Mouse (Mus musculus): ENCODE data around the gene Gm28269.

GRCm38 (mm10) chrX:21701646-21702045 lies 43.3 kb downstream of the Gm28269 start:
- TF ChIP-seq POLR2A (IDR thresholded peaks at IDR 0.05; ENCODE audit: low read depth, low read length) (no peak), CTCF (IDR thresholded peaks at IDR 0.05; ENCODE audit: extremely low read depth, insufficient read depth, insufficient read length, insufficient replicate concordance) (no peak)

Data from spleen, adult 2 months (tissue).